Mouse (Mus musculus): ENCODE measurements around the gene Zcrb1. TPM values are rescaled to one million over a fixed set of nuclear protein-coding genes. Genes with fewer than 3 reads are reported as not detected.
"Not testable (repeated sequence)": the region's sequence is repeated elsewhere in the genome, so short reads cannot be mapped to it uniquely, and the experiment has no call there.

Gene Zcrb1
- polyA plus RNA-seq, 1 experiment from 2014 or later = 163 TPM

- no peak for DNase-seq (ENCODE audit: low spot score)
These were observed 6.7 kb upstream of the Zcrb1 start for GRCm38 (mm10) chr15:93404849-93405248.

DNA sequence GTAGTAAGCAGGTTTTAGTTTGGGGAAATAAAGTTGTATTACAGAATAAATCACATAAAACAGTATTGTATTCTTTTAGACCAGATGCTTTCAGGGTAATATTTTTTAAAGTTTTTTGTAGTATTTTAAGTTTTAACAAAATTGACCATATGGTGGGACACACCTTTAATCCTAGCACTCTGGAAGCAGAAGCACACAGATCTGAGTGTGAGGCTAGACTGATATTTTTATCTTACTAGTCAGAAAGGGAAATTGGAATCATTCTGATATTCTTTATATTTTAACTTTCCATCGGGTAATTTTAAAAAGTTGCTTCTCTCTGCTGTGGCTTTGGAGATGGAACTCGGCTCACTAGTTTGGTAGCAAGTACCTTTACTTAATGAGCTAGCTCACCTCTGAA is 4.6 kb upstream of the Zcrb1 start:
- no peaks in the 10 kb centered on the region for H3K9me3 ChIP-seq (replicated peaks)
- no peak overlapping the region for H3K4me3 ChIP-seq
- no peaks in the 10 kb centered on the region for H3K27me3 ChIP-seq (ENCODE audit: low read depth, poor library complexity, severe bottlenecking)
- DNase-seq (ENCODE audit: low spot score) = no peak
- 98% methylated on average over 2 of the region's 2 CpGs for WGBS
- H3K4me1 ChIP-seq = peaks cover 21% of the 10 kb centered on the region
- H3K36me3 ChIP-seq = peaks cover 25% of the 10 kb centered on the region
- H3K27ac ChIP-seq (replicated peaks) = no peak overlapping the region

More at GRCm38 (mm10) chr15:93404849-93405248, 6.7 kb upstream of the Zcrb1 start:
- Histone ChIP-seq H3K4me1 (peaks cover 9% of the 10 kb centered on the region), H3K27ac (replicated peaks) (no peak overlapping the region), H3K27me3 (ENCODE audit: low read depth, poor library complexity, severe bottlenecking) (no peaks in the 10 kb centered on the region), H3K4me3 (no peak overlapping the region), H3K9me3 (replicated peaks) (no peaks in the 10 kb centered on the region), H3K36me3 (peaks cover 46% of the 10 kb centered on the region)

GRCm38 (mm10) chr15:93401446-93401845 is 3.3 kb upstream of the Zcrb1 start:
- Histone ChIP-seq H3K27me3 (ENCODE audit: low read depth, poor library complexity, severe bottlenecking) (no peaks in the 10 kb centered on the region), H3K4me3 (no peak overlapping the region), H3K27ac (replicated peaks) (no peak overlapping the region), H3K9me3 (replicated peaks) (no peaks in the 10 kb centered on the region), H3K4me1 (peaks cover 31% of the 10 kb centered on the region), H3K36me3 (peaks cover 20% of the 10 kb centered on the region)
- WGBS = 82% methylated on average over 4 of the region's 4 CpGs
- no peak for DNase-seq (ENCODE audit: low spot score)

GRCm38 (mm10) chr15:93398699-93399540 is 786 bp upstream of the Zcrb1 start:
- Histone ChIP-seq H3K4me3 (peak overlapping the region; percentile 94), H3K9me3 (replicated peaks) (no peaks in the 10 kb centered on the region), H3K27ac (replicated peaks) (peak overlapping the region; percentile 96), H3K4me1 (peaks cover 37% of the 10 kb centered on the region), H3K27me3 (ENCODE audit: low read depth, poor library complexity, severe bottlenecking) (no peaks in the 10 kb centered on the region), H3K36me3 (peaks cover 35% of the 10 kb centered on the region)
- DNase-seq (ENCODE audit: low spot score) = peak; percentile 34
- 1% methylated on average over 36 of the region's 36 CpGs for WGBS

- DNase-seq (ENCODE audit: low spot score) = no peak
- H3K4me1 ChIP-seq = peaks cover 37% of the 10 kb centered on the region
- WGBS = under 1% methylated on average over 11 of the region's 11 CpGs
- H3K4me3 ChIP-seq = peak overlapping the region; percentile 94
- H3K36me3 ChIP-seq = peaks cover 47% of the 10 kb centered on the region
- H3K9me3 ChIP-seq (replicated peaks) = no peaks in the 10 kb centered on the region
- peak overlapping the region; percentile 96 for H3K27ac ChIP-seq (replicated peaks)
- no peaks in the 10 kb centered on the region for H3K27me3 ChIP-seq (ENCODE audit: low read depth, poor library complexity, severe bottlenecking)
These were observed 865 bp downstream of the Zcrb1 start for GRCm38 (mm10) chr15:93397269-93397668.

DNA sequence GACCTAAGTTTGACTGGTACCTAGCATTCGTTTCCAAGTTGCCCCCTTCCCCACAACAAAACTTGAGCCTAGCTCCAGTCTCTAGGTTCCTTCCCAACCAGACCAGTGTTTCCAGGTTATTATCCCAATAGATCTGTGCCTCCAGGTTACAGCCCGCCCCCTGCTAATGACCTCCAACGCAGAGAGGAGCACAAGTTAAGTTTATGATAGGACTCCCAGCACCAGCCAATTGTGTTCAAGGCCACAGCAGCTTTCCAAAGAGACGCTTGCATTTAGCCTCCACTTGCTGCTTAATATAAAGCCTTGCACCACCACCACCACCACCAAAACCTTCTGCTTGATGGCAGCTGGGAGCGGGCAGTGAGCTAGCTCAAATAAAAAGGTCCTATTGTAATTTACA is 16.8 kb downstream of the Zcrb1 start:
- no peaks in the 10 kb centered on the region for H3K4me1 ChIP-seq
- DNase-seq (ENCODE audit: low spot score) = no peak
- 79% methylated on average over 5 of the region's 5 CpGs for WGBS
- no peaks in the 10 kb centered on the region for H3K27me3 ChIP-seq (ENCODE audit: low read depth, poor library complexity, severe bottlenecking)
- H3K9me3 ChIP-seq (replicated peaks) = no peaks in the 10 kb centered on the region
- H3K36me3 ChIP-seq = peaks cover 31% of the 10 kb centered on the region
- H3K27ac ChIP-seq (replicated peaks) = no peak overlapping the region
- H3K4me3 ChIP-seq = no peak overlapping the region

DNA sequence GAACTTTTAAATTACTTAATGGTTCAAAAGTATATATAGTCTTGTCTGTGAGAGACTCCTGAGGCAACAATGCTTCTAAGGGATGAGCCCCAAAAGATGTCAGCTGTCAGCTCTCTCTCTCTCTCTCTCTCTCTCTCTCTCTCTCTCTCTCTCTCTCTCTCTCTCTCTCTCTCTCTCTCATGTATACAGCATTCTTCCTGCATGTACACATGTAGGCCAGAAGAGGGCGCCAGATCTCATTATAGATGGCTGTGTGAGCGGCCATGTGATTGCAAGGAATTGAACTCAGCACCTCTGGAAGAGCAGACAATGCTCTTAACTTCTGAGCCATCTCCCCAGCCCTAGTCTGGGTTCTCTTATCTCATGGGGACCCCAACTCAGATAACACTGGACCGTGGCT is 19.0 kb downstream of the Zcrb1 start:
- Histone ChIP-seq H3K27me3 (ENCODE audit: low read depth, poor library complexity, severe bottlenecking) (no peaks in the 10 kb centered on the region), H3K27ac (replicated peaks) (no peak overlapping the region), H3K4me1 (no peaks in the 10 kb centered on the region), H3K36me3 (peaks cover 11% of the 10 kb centered on the region), H3K9me3 (replicated peaks) (no peaks in the 10 kb centered on the region), H3K4me3 (no peak overlapping the region)
- no peak for DNase-seq (ENCODE audit: low spot score)
- WGBS = 68% methylated on average over 3 of the region's 3 CpGs

- H3K4me3 ChIP-seq = no peak overlapping the region
- no peaks in the 10 kb centered on the region for H3K36me3 ChIP-seq
- no peaks in the 10 kb centered on the region for H3K4me1 ChIP-seq
- WGBS = 96% methylated on average over 5 of the region's 5 CpGs
- H3K27ac ChIP-seq (replicated peaks) = no peak overlapping the region
- no peaks in the 10 kb centered on the region for H3K9me3 ChIP-seq (replicated peaks)
- H3K27me3 ChIP-seq (ENCODE audit: low read depth, poor library complexity, severe bottlenecking) = no peaks in the 10 kb centered on the region
- no peak for DNase-seq (ENCODE audit: low spot score)
These were observed 22.4 kb downstream of the Zcrb1 start for GRCm38 (mm10) chr15:93375696-93376095.

GRCm38 (mm10) chr15:93372525-93373119 is 25.5 kb downstream of the Zcrb1 start:
- not testable (repeated sequence) for H3K4me1 ChIP-seq; DNase-seq (ENCODE audit: low spot score); H3K9me3 ChIP-seq (replicated peaks)

GRCm38 (mm10) chr15:93371838-93372237 is 26.3 kb downstream of the Zcrb1 start:
- no peak for DNase-seq (ENCODE audit: low spot score)
- 80% methylated on average over 2 of the region's 2 CpGs for WGBS
- H3K4me3 ChIP-seq = no peak overlapping the region
- no peak overlapping the region for H3K27ac ChIP-seq (replicated peaks)
- no peaks in the 10 kb centered on the region for H3K36me3 ChIP-seq
- no peaks in the 10 kb centered on the region for H3K4me1 ChIP-seq
- no peaks in the 10 kb centered on the region for H3K9me3 ChIP-seq (replicated peaks)
- no peaks in the 10 kb centered on the region for H3K27me3 ChIP-seq (ENCODE audit: low read depth, poor library complexity, severe bottlenecking)

More at GRCm38 (mm10) chr15:93372525-93373119, 25.5 kb downstream of the Zcrb1 start:
- not testable (repeated sequence) for H3K4me3 ChIP-seq; H3K36me3 ChIP-seq; H3K27me3 ChIP-seq (ENCODE audit: low read depth, poor library complexity, severe bottlenecking); H3K27ac ChIP-seq (replicated peaks)

- H3K4me3 ChIP-seq = no peak overlapping the region
- no peaks in the 10 kb centered on the region for H3K36me3 ChIP-seq
- no peaks in the 10 kb centered on the region for H3K4me1 ChIP-seq
- no peak for DNase-seq (ENCODE audit: low spot score)
- no peak overlapping the region for H3K27ac ChIP-seq (replicated peaks)
- no peaks in the 10 kb centered on the region for H3K9me3 ChIP-seq (replicated peaks)
- WGBS = 86% methylated on average over 9 of the region's 9 CpGs
- no peaks in the 10 kb centered on the region for H3K27me3 ChIP-seq (ENCODE audit: low read depth, poor library complexity, severe bottlenecking)
These were observed 29.6 kb downstream of the Zcrb1 start for GRCm38 (mm10) chr15:93368558-93368957.

- Histone ChIP-seq H3K27me3 (ENCODE audit: low read depth, poor library complexity, severe bottlenecking) (no peaks in the 10 kb centered on the region), H3K36me3 (no peaks in the 10 kb centered on the region), H3K9me3 (replicated peaks) (no peaks in the 10 kb centered on the region), H3K4me3 (no peak overlapping the region), H3K4me1 (no peaks in the 10 kb centered on the region), H3K27ac (replicated peaks) (no peak overlapping the region)
- WGBS = 91% methylated on average over 6 of the region's 6 CpGs
- no peak for DNase-seq (ENCODE audit: low spot score)
These were observed 32.6 kb downstream of the Zcrb1 start for GRCm38 (mm10) chr15:93365561-93365960.

DNA sequence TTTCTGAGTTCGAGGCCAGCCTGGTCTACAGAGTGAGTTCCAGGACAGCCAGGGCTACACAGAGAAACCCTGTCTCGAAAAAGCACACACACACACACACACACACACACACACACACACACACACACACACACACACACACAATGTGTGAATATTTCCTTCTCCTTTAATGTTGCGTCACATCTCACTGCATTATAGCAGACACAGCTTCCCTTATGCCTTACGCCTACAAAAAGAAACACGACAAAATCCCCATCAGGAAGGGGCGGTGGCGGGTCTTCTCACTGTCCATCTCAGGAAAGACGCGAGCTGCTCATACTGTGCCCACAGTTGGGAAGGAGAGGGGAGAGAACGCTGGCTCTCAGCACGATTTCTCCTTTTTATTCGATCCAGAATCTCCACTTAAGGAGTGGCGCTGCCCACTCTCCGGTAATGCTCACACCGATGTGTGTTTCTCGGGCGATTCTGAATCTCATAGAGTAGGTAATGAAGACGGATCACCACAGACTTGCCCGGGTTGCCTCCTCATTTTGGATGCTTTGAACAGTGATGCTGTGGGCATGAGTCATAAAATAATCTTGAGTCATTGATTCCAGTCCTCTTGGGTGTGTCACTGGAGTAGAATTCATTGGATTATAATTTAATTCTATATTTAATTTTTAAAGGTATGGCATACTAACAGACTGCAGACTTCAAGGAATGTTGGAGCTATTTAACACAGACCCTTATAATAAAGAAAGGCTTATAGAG is 39.6 kb downstream of the Zcrb1 start:
- H3K27ac ChIP-seq (replicated peaks) = no peak overlapping the region
- H3K27me3 ChIP-seq (ENCODE audit: low read depth, poor library complexity, severe bottlenecking) = no peaks in the 10 kb centered on the region
- no peak for DNase-seq (ENCODE audit: low spot score)
- 93% methylated on average over 18 of the region's 19 CpGs for WGBS
- H3K4me3 ChIP-seq = no peak overlapping the region
- no peaks in the 10 kb centered on the region for H3K36me3 ChIP-seq
- no peaks in the 10 kb centered on the region; the same call in 1 of the 2 replicates for H3K9me3 ChIP-seq (replicated peaks)
- H3K4me1 ChIP-seq = no peaks in the 10 kb centered on the region
